9 mouse cellular contexts compared by ENCODE assay signal in genomic region chr16:13232912-13233802, GRCm38 (mm10). TPM values are rescaled to one million over a fixed set of nuclear protein-coding genes. Genes with fewer than 3 reads are reported as not detected.
DNase-seq lines count a peak whose midpoint lies in the region; ATAC-seq lines count a peak whose summit lies in the region.
"Had no signal": no experiment of that assay in that cellular context is flagged by ENCODE, and none has a peak within 500 bp of the region (broad histone marks: within the 10 kb centered on the region; RNA-seq: fewer than 3 reads in every experiment).

No protein-coding gene starts in this region.

- 62% methylated on average over 14 of the region's 14 CpGs for WGBS in midbrain, embryonic 14.5 days
- WGBS in midbrain, embryonic 15.5 days, result 61% methylated on average over 14 of the region's 14 CpGs
- 47% methylated on average over 14 of the region's 14 CpGs for WGBS in heart, embryonic 15.5 days
- 52% methylated on average over 14 of the region's 14 CpGs for WGBS in limb, embryonic 12.5 days
- 56% methylated on average over 14 of the region's 14 CpGs for WGBS in forebrain, embryonic 15.5 days

- no peak overlapping the region for H3K27ac ChIP-seq in midbrain, embryonic 14.5 days (replicated peaks; ENCODE audit: low read depth, low read length)
- no peak overlapping the region for H3K27ac ChIP-seq in midbrain, embryonic 15.5 days
- peak overlapping the region; percentile 74 for H3K27ac ChIP-seq in heart, embryonic 15.5 days
- 0 out of 2 replicates have a peak overlapping the region, but pooled peaks have one; percentile 47 for H3K27ac ChIP-seq in limb, embryonic 12.5 days
- H3K27ac ChIP-seq in forebrain, embryonic 15.5 days (replicated peaks), result no peak overlapping the region

- H3K9me3 ChIP-seq in midbrain, embryonic 14.5 days (ENCODE audit: control insufficient read depth, low read length), result no peaks in the 10 kb centered on the region
- no peaks in the 10 kb centered on the region for H3K9me3 ChIP-seq in midbrain, embryonic 15.5 days
- no peaks in the 10 kb centered on the region for H3K9me3 ChIP-seq in heart, embryonic 15.5 days (replicated peaks)
- H3K9me3 ChIP-seq in limb, embryonic 12.5 days, result no peaks in the 10 kb centered on the region
- H3K9me3 ChIP-seq in forebrain, embryonic 15.5 days, result no peaks in the 10 kb centered on the region

- no peak overlapping the region for H3K4me2 ChIP-seq in midbrain, embryonic 14.5 days (ENCODE audit: low read length)
- H3K4me2 ChIP-seq in midbrain, embryonic 15.5 days, result no peak overlapping the region
- H3K4me2 ChIP-seq in heart, embryonic 15.5 days, result no peak overlapping the region
- H3K4me2 ChIP-seq in limb, embryonic 12.5 days, result no peak overlapping the region
- H3K4me2 ChIP-seq in forebrain, embryonic 15.5 days (replicated peaks), result no peak overlapping the region

- no peaks in the 10 kb centered on the region for H3K4me1 ChIP-seq in midbrain, embryonic 14.5 days (ENCODE audit: control insufficient read depth, insufficient read depth, low read length)
- no peaks in the 10 kb centered on the region for H3K4me1 ChIP-seq in midbrain, embryonic 15.5 days
- H3K4me1 ChIP-seq in heart, embryonic 15.5 days (replicated peaks), result no peaks in the 10 kb centered on the region
- peaks cover 10% of the 10 kb centered on the region for H3K4me1 ChIP-seq in limb, embryonic 12.5 days (replicated peaks)
- no peaks in the 10 kb centered on the region for H3K4me1 ChIP-seq in forebrain, embryonic 15.5 days

- ATAC-seq in midbrain, embryonic 14.5 days (ENCODE audit: low FRiP score, low TSS enrichment), result no peak
- no peak for ATAC-seq in midbrain, embryonic 15.5 days (replicated peaks)
- ATAC-seq in heart, embryonic 15.5 days (replicated peaks; ENCODE audit: insufficient number of reproducible peaks, insufficient read depth, low FRiP score, low read depth), result peak; percentile 89
- peak; percentile 42; the same call in 1 of the 2 replicates for ATAC-seq in limb, embryonic 12.5 days (ENCODE audit: insufficient number of reproducible peaks, insufficient read depth, low FRiP score, low TSS enrichment, low read depth)
- ATAC-seq in forebrain, embryonic 15.5 days (replicated peaks), result no peak
- ATAC-seq: Patski had no signal

- no peaks in the 10 kb centered on the region for H3K36me3 ChIP-seq in midbrain, embryonic 14.5 days (ENCODE audit: control insufficient read depth, insufficient read depth, low read length)
- no peaks in the 10 kb centered on the region for H3K36me3 ChIP-seq in midbrain, embryonic 15.5 days (replicated peaks)
- H3K36me3 ChIP-seq in heart, embryonic 15.5 days, result no peaks in the 10 kb centered on the region
- H3K36me3 ChIP-seq in limb, embryonic 12.5 days, result no peaks in the 10 kb centered on the region
- H3K36me3 ChIP-seq in forebrain, embryonic 15.5 days, result no peaks in the 10 kb centered on the region

- H3K4me3 ChIP-seq in midbrain, embryonic 14.5 days (replicated peaks; ENCODE audit: low read depth, low read length), result no peak overlapping the region
- no peak overlapping the region for H3K4me3 ChIP-seq in midbrain, embryonic 15.5 days
- no peak overlapping the region for H3K4me3 ChIP-seq in heart, embryonic 15.5 days
- H3K4me3 ChIP-seq in limb, embryonic 12.5 days (replicated peaks), result no peak overlapping the region
- no peak overlapping the region for H3K4me3 ChIP-seq in forebrain, embryonic 15.5 days

- no peaks in the 10 kb centered on the region for H3K27me3 ChIP-seq in midbrain, embryonic 14.5 days (ENCODE audit: control insufficient read depth, insufficient read depth, low read length)
- H3K27me3 ChIP-seq in midbrain, embryonic 15.5 days (replicated peaks), result no peaks in the 10 kb centered on the region
- no peaks in the 10 kb centered on the region for H3K27me3 ChIP-seq in heart, embryonic 15.5 days
- no peaks in the 10 kb centered on the region for H3K27me3 ChIP-seq in limb, embryonic 12.5 days
- no peaks in the 10 kb centered on the region for H3K27me3 ChIP-seq in forebrain, embryonic 15.5 days
- H3K27me3 ChIP-seq: Patski had no signal

- H3K9ac ChIP-seq in midbrain, embryonic 14.5 days (replicated peaks; ENCODE audit: low read length), result no peak overlapping the region
- H3K9ac ChIP-seq in midbrain, embryonic 15.5 days, result no peak overlapping the region
- H3K9ac ChIP-seq in heart, embryonic 15.5 days, result no peak overlapping the region
- H3K9ac ChIP-seq in limb, embryonic 12.5 days (replicated peaks), result no peak overlapping the region
- no peak overlapping the region for H3K9ac ChIP-seq in forebrain, embryonic 15.5 days (replicated peaks)

- DNase-seq in midbrain, embryonic 14.5 days, result peak; percentile 4
- DNase-seq in retina, embryonic 14.5 days (ENCODE audit: low spot score), result peak; percentile 62
- DNase-seq in frontal cortex, postnatal 25 days (ENCODE audit: low spot score in 2 of 2), result no peak
- no peak for DNase-seq in thymus, adult 18-20 months

RNA-seq across cellular contexts. Expression of gene Mrtfb, which starts 23.1 kb away (rescaled TPM):
- polyA plus RNA-seq in midbrain, embryonic 14.5 days (2014; fragmentation: Nextera tagmentation; extraction: Ambion mirVana), result 13.0 and 14.9 TPM in 2 replicates
- polyA plus RNA-seq in midbrain, embryonic 15.5 days (2015; fragmentation: Nextera tagmentation; extraction: Ambion mirVana), result 11.9 and 14.0 TPM in 2 replicates
- polyA plus RNA-seq in heart, embryonic 15.5 days (2015; fragmentation: Nextera tagmentation; extraction: Ambion mirVana), result 14.0 and 15.5 TPM in 2 replicates
- 23.1 and 24.7 TPM in 2 replicates for polyA plus RNA-seq in limb, embryonic 12.5 days (2016; fragmentation: Nextera tagmentation; extraction: Ambion mirVana)
- polyA plus RNA-seq in forebrain, embryonic 15.5 days (2015; fragmentation: Nextera tagmentation; extraction: Ambion mirVana), result 12.2 and 13.3 TPM in 2 replicates

Comparison
In these comparisons a context has a peak if more than half of its experiments do, and no peak if none do; other contexts are left out.
1. ATAC-seq: peak in heart, embryonic 15.5 days (single experiment) and limb, embryonic 12.5 days (single experiment); none in midbrain, embryonic 14.5 days (single experiment), midbrain, embryonic 15.5 days (single experiment) and forebrain, embryonic 15.5 days (single experiment).
2. DNase-seq: peak in midbrain, embryonic 14.5 days (single experiment) and retina, embryonic 14.5 days (single experiment); none in frontal cortex, postnatal 25 days (0 of 2) and thymus, adult 18-20 months (0 of 2).
3. H3K27ac ChIP-seq: peak in heart, embryonic 15.5 days (single experiment) and limb, embryonic 12.5 days (single experiment); none in midbrain, embryonic 14.5 days (single experiment), midbrain, embryonic 15.5 days (single experiment) and forebrain, embryonic 15.5 days (single experiment).